Mouse (Mus musculus): ENCODE measurements around the gene Fam114a2. TPM values are rescaled to one million over a fixed set of nuclear protein-coding genes. Genes with fewer than 3 reads are reported as not detected.

Fam114a2 gene
- total and polyA plus RNA-seq, 2 experiments: 20.1 to 29.8 TPM

GRCm38 (mm10) chr11:57488436-57488835 is 30.0 kb downstream of the Fam114a2 start:
- no peak for DNase-seq (ENCODE audit: extremely low read depth, low read depth, low spot score)
- H3K9ac ChIP-seq (ENCODE audit: low read depth, low read length): no peak overlapping the region
- H3K4me3 ChIP-seq (ENCODE audit: insufficient read depth, low read depth, low read length): no peak overlapping the region
- no peaks in the 10 kb centered on the region for H3K4me1 ChIP-seq (ENCODE audit: control insufficient read depth, insufficient read depth, low read length)
- H3K36me3 ChIP-seq (ENCODE audit: control insufficient read depth, insufficient read depth, low read length): peaks cover 62% of the 10 kb centered on the region
- no peaks in the 10 kb centered on the region for H3K27me3 ChIP-seq (ENCODE audit: control insufficient read depth, insufficient read depth, low read length)
- 73% methylated on average over 5 of the region's 5 CpGs for WGBS
- H3K27ac ChIP-seq (replicated peaks; ENCODE audit: insufficient read depth, low read depth, low read length): no peak overlapping the region
- TF ChIP-seq POLR2A (IDR thresholded peaks at IDR 0.05; ENCODE audit: extremely low read depth, insufficient read depth, low read length) (no peak), CTCF (IDR thresholded peaks at IDR 0.05; ENCODE audit: low read depth, low read length) (no peak)
- no peaks in the 10 kb centered on the region for H3K79me2 ChIP-seq (ENCODE audit: control insufficient read depth, insufficient read depth, low read length)

GRCm38 (mm10) chr11:57478077-57478476 is 40.3 kb downstream of the Fam114a2 start:
- H3K4me1 ChIP-seq (ENCODE audit: control insufficient read depth, insufficient read depth, low read length): no peaks in the 10 kb centered on the region
- H3K27ac ChIP-seq (replicated peaks; ENCODE audit: insufficient read depth, low read depth, low read length): no peak overlapping the region
- no peak for DNase-seq (ENCODE audit: extremely low read depth, low read depth, low spot score)
- H3K27me3 ChIP-seq (ENCODE audit: control insufficient read depth, insufficient read depth, low read length): no peaks in the 10 kb centered on the region
- no peak overlapping the region for H3K4me3 ChIP-seq (ENCODE audit: insufficient read depth, low read depth, low read length)
- no peak overlapping the region for H3K9ac ChIP-seq (ENCODE audit: low read depth, low read length)
- no peaks in the 10 kb centered on the region for H3K79me2 ChIP-seq (ENCODE audit: control insufficient read depth, insufficient read depth, low read length)
- peaks cover 8% of the 10 kb centered on the region; the same call in 1 of the 2 replicates for H3K36me3 ChIP-seq (ENCODE audit: control insufficient read depth, insufficient read depth, low read length)
- no peak for TF ChIP-seq POLR2A (IDR thresholded peaks at IDR 0.05; ENCODE audit: extremely low read depth, insufficient read depth, low read length)
- TF ChIP-seq CTCF (IDR thresholded peaks at IDR 0.05; ENCODE audit: low read depth, low read length): no peak
- WGBS: 93% methylated on average over 5 of the region's 5 CpGs

DNA sequence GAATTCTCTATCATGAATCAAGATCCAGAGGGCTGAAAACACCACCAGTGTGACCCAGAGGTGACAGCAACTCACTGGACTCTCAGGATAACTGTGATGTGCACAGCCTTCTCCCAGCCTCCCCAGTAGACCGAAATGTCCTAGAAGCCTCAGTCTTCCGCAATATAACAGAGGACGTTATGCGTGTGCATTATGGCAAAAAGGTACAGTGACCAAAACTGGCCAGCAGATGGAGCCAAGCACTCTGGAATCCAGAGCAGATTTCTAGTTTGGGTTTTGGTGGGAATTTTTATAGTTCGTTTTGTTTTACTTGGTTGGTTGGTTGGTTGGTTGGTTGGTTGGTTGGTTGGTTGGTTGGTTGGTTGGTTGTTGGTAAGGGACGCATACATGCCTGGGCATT is 43.3 kb downstream of the Fam114a2 start:
- 37% methylated on average over 6 of the region's 6 CpGs for WGBS
- DNase-seq (ENCODE audit: extremely low read depth, low read depth, low spot score): no peak
- Histone ChIP-seq H3K4me1 (ENCODE audit: control insufficient read depth, insufficient read depth, low read length) (no peaks in the 10 kb centered on the region), H3K27me3 (ENCODE audit: control insufficient read depth, insufficient read depth, low read length) (no peaks in the 10 kb centered on the region), H3K4me3 (ENCODE audit: insufficient read depth, low read depth, low read length) (no peak overlapping the region), H3K36me3 (ENCODE audit: control insufficient read depth, insufficient read depth, low read length) (no peaks in the 10 kb centered on the region), H3K79me2 (ENCODE audit: control insufficient read depth, insufficient read depth, low read length) (no peaks in the 10 kb centered on the region), H3K27ac (replicated peaks; ENCODE audit: insufficient read depth, low read depth, low read length) (no peak overlapping the region), H3K9ac (ENCODE audit: low read depth, low read length) (no peak overlapping the region)
- TF ChIP-seq POLR2A (IDR thresholded peaks at IDR 0.05; ENCODE audit: extremely low read depth, insufficient read depth, low read length) (no peak), CTCF (IDR thresholded peaks at IDR 0.05; ENCODE audit: low read depth, low read length) (peak; percentile 54)

GRCm38 (mm10) chr11:57474296-57474941 is 44.0 kb downstream of the Fam114a2 start:
- H3K27ac ChIP-seq (replicated peaks; ENCODE audit: insufficient read depth, low read depth, low read length): no peak overlapping the region
- H3K4me3 ChIP-seq (ENCODE audit: insufficient read depth, low read depth, low read length): no peak overlapping the region
- no peak for DNase-seq (ENCODE audit: extremely low read depth, low read depth, low spot score)
- no peak for TF ChIP-seq POLR2A (IDR thresholded peaks at IDR 0.05; ENCODE audit: extremely low read depth, insufficient read depth, low read length)
- no peak for TF ChIP-seq CTCF (IDR thresholded peaks at IDR 0.05; ENCODE audit: low read depth, low read length)
- no peaks in the 10 kb centered on the region for H3K79me2 ChIP-seq (ENCODE audit: control insufficient read depth, insufficient read depth, low read length)
- no peaks in the 10 kb centered on the region for H3K4me1 ChIP-seq (ENCODE audit: control insufficient read depth, insufficient read depth, low read length)
- H3K36me3 ChIP-seq (ENCODE audit: control insufficient read depth, insufficient read depth, low read length): no peaks in the 10 kb centered on the region
- H3K9ac ChIP-seq (ENCODE audit: low read depth, low read length): no peak overlapping the region
- H3K27me3 ChIP-seq (ENCODE audit: control insufficient read depth, insufficient read depth, low read length): no peaks in the 10 kb centered on the region
- WGBS: 75% methylated on average over 6 of the region's 6 CpGs

- Histone ChIP-seq H3K79me2 (ENCODE audit: control insufficient read depth, insufficient read depth, low read length) (no peaks in the 10 kb centered on the region), H3K4me3 (ENCODE audit: insufficient read depth, low read depth, low read length) (no peak overlapping the region), H3K9ac (ENCODE audit: low read depth, low read length) (no peak overlapping the region), H3K4me1 (ENCODE audit: control insufficient read depth, insufficient read depth, low read length) (no peaks in the 10 kb centered on the region), H3K27me3 (ENCODE audit: control insufficient read depth, insufficient read depth, low read length) (no peaks in the 10 kb centered on the region), H3K27ac (replicated peaks; ENCODE audit: insufficient read depth, low read depth, low read length) (no peak overlapping the region), H3K36me3 (ENCODE audit: control insufficient read depth, insufficient read depth, low read length) (no peaks in the 10 kb centered on the region)
- DNase-seq (ENCODE audit: extremely low read depth, low read depth, low spot score): no peak
- WGBS: 62% methylated on average over 7 of the region's 7 CpGs
- TF ChIP-seq CTCF (IDR thresholded peaks at IDR 0.05; ENCODE audit: low read depth, low read length): no peak
Measured at GRCm38 (mm10) chr11:57470979-57471378, 47.4 kb downstream of the Fam114a2 start.

DNA sequence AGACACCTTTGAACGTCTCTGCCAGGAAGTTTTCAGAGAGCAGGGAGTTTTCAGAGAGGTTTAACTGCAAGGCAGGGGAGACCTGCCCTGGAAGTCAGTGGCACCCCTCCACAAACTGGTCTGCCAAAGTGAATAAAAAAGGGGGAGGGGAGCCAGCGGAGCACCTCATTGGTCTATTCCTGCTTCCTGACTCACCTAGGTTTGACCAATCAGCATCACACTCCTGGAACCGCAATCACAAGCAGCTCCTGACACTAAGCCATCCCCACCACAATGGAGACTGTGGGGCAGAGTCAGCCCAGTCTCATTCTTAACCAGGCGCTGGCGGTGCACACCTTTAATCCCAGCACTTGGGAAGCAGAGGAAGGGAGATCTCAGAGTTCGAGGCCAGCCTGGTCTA is 48.4 kb downstream of the Fam114a2 start:
- no peak for DNase-seq (ENCODE audit: extremely low read depth, low read depth, low spot score)
- H3K4me1 ChIP-seq (ENCODE audit: control insufficient read depth, insufficient read depth, low read length): no peaks in the 10 kb centered on the region
- H3K27ac ChIP-seq (replicated peaks; ENCODE audit: insufficient read depth, low read depth, low read length): no peak overlapping the region
- 46% methylated on average over 6 of the region's 6 CpGs for WGBS
- H3K9ac ChIP-seq (ENCODE audit: low read depth, low read length): no peak overlapping the region
- H3K36me3 ChIP-seq (ENCODE audit: control insufficient read depth, insufficient read depth, low read length): no peaks in the 10 kb centered on the region
- H3K27me3 ChIP-seq (ENCODE audit: control insufficient read depth, insufficient read depth, low read length): no peaks in the 10 kb centered on the region
- TF ChIP-seq POLR2A (IDR thresholded peaks at IDR 0.05; ENCODE audit: extremely low read depth, insufficient read depth, low read length): no peak
- TF ChIP-seq CTCF (IDR thresholded peaks at IDR 0.05; ENCODE audit: low read depth, low read length): no peak
- H3K4me3 ChIP-seq (ENCODE audit: insufficient read depth, low read depth, low read length): no peak overlapping the region
- H3K79me2 ChIP-seq (ENCODE audit: control insufficient read depth, insufficient read depth, low read length): no peaks in the 10 kb centered on the region
